Mouse (Mus musculus): ENCODE results near the gene Unc5c.

Unc5c gene

DNA sequence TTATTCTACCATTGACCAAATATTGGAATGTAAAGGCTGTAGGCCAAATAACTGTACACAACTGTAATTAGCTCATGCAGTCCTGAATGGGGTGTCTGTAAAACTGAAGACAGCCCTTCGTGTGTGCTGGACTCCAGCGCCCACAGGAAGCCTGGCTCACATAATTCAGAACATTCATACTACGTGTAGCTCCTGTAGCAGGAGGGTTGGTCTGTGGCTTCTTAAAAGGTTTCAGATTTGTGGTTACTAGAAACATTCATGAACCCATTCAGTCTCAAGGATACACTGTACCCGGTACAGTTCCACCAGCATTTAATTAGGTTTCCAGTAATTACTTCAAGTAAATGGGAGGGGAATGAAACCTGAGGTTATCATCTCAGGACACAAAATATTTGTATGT, 246.6 kb downstream of the Unc5c start:
- DNase-seq (ENCODE audit: low spot score in 2 of 2): no peak

- DNase-seq (ENCODE audit: low spot score in 2 of 2): no peak
Observed at GRCm38 (mm10) chr3:141716371-141716770, 251.4 kb downstream of the Unc5c start.

DNA sequence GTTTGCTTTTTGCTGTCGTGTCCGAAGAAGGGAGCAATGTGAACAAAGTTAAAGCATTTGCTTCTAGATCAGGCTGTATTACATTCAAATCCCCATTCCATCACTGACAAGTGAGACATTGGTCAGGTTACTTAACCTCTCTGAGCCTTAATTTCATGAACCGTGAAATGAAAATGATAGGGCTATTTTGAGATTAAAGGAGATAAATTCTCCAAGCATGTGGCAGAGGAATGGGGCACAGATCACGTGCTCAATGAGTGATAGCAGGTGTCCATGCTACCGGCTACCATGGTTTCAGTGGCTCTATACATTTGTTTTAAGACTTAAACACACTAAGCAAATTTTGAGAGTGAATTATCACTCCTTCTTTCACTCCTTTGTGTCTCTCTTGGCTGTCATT, 254.0 kb downstream of the Unc5c start:
- no peak for DNase-seq (ENCODE audit: low spot score in 2 of 2)

GRCm38 (mm10) chr3:141724499-141724898, 259.5 kb downstream of the Unc5c start:
- DNase-seq (ENCODE audit: low spot score in 2 of 2): no peak

GRCm38 (mm10) chr3:141725432-141725831, 260.4 kb downstream of the Unc5c start:
- DNase-seq (ENCODE audit: low spot score in 2 of 2): no peak

GRCm38 (mm10) chr3:141733844-141734243, 268.8 kb downstream of the Unc5c start:
- DNase-seq (ENCODE audit: low spot score in 2 of 2): no peak

DNA sequence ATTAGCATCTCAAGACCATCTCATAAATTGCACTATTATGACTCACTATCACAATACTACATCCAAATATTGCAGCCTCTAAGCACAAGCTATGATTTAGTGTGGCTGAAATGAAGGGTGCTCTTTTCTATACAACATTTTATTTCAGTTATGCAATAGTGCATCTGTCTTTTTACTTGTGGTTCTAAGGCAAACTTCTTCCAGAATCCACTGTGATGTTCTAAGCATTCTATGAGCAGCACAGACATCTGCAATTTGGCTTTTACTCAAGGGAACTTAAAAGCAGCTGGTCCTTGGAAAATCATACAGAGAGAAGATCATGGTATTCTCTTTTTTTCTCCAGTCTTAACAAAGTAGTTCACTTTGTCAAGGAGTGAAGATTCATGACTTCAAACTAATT, 270.3 kb downstream of the Unc5c start:
- DNase-seq (ENCODE audit: low spot score in 2 of 2): no peak

GRCm38 (mm10) chr3:141745322-141745721, 280.3 kb downstream of the Unc5c start:
- DNase-seq (ENCODE audit: low spot score in 2 of 2): no peak

DNA sequence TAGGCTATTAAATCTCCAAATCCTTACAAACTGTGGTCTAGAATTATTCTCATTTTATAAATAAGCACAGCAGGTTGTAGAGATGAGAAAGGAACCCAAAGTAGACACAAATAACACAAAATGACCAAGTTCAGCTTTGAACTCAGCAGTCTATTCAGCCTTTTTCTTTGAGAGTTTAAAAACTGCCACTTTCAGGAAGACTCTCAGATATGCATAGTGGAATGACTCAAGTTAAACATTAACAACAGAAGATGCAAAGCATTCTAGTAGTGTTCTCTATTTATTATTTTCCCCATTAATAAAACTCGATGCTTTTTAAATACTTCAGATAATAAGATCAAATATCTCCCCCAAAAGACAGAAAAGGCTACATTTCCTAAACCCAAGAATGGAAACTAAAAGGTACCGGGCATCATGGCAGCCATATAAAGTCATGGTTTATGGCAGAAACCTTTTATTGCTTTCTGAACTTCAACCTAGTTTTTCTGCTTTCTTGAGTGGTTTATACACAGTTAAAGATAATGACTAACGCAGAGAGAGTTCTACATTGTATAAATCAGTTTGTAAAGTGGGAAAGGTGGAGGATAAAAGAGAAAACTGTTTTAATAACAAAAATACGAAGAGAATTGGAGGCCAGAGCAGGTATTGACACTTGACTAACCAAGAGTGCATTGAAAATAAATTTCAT, 283.8 kb downstream of the Unc5c start:
- DNase-seq (ENCODE audit: low spot score in 2 of 2): no peak

DNA sequence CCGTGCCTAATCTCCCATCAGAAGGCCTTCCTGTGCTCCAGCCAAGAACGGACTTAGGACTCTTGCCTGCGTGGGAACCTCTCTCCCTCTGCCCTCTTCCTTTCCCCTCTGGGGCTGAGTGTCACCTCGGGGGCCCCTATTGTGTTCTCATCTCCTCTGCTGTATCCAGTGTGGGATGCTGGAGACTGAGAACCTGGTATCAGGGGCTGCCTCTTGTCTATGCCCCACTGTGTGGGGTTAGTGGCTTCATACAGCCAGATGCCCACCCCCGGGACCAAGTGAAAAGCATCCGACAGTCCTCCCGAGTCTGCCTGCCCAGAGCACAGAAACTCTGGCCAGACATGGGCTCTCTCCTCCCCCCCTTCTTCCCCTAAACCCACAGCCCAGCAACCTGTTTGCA, 287.2 kb downstream of the Unc5c start:
- no peak for DNase-seq (ENCODE audit: low spot score in 2 of 2)

DNA sequence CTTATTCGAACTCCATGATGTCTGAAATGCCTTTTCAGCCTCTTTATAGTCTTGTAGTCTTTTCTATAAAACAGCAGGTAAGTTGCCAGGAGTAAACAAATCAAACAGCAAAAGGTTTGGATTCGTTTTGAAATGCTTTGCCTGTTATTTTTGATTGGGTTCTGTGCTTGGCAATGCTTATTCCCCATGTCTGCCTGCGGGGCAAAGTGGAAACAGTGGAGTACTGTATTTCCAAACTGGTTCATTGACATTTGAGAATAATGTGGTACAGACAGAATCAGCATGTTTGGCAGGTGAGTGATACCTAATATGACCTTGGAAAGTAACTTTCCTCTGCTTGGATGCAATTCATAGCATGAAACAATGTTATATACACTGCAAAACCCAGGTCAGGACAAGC, 292.2 kb downstream of the Unc5c start:
- DNase-seq (ENCODE audit: low spot score in 2 of 2): no peak

DNA sequence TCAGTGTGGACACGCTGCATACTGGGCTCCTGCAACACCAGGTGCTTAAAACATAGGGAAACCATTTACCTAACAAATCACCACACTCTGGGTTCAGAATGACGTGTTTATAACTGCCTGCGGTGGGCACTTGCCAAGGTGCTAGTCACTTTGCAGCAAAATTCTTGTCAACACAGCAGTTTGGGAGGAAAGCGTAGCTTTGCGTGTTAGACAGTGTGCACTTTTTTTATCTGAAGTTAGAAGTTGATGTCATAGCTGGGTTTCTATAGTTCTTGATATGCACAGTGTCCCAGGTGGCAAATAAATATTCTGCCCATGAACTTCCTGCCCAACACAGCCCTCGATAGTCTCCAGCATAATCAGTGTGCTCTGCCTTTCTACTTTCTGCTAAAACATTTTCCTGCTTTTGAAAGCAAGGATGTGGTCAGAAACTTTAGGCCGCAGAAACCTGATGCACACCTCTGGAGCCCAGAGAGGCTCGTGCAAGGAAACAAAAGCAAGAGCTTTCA, 313.4 kb downstream of the Unc5c start:
- DNase-seq (ENCODE audit: low spot score in 2 of 2): no peak

DNA sequence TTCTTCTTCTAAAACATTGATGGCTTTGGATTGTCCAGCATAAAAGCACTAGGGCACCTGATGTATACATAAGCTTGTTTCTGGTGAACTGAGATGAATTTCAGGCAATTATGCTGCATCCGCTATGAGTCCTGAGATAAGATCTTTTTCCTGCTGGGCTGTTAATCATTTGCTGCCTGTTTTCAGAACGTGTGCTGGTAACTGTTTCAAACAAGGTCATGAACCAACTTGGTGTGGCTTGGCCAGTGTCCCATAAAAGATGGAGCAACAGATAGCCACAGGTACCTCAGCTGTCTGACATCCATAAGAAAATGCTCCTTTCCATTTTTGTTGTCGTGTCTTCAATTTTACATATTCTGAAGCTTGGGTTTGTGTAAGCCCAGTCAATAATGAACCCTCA, 314.2 kb downstream of the Unc5c start:
- no peak for DNase-seq (ENCODE audit: low spot score in 2 of 2)

DNA sequence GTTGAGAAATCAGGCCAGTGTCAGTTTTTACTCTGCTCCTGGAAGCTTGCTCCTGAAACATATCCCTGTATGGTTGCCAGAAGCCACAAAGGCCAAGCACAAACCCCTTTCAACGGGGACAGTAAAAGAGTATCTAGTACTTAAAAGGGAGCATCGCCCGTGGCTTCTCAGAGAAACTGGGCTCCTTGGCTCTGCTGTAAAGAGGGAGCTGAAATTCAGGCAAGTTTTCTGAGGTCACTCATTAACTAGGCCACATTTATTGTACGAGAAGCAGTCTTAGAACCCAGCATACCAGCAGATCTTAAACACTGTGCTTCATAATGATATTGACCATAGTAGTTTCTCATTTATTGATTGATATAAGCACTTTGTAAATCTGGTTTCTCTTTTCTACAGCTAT, 317.5 kb downstream of the Unc5c start:
- DNase-seq (ENCODE audit: low spot score in 2 of 2): no peak

DNA sequence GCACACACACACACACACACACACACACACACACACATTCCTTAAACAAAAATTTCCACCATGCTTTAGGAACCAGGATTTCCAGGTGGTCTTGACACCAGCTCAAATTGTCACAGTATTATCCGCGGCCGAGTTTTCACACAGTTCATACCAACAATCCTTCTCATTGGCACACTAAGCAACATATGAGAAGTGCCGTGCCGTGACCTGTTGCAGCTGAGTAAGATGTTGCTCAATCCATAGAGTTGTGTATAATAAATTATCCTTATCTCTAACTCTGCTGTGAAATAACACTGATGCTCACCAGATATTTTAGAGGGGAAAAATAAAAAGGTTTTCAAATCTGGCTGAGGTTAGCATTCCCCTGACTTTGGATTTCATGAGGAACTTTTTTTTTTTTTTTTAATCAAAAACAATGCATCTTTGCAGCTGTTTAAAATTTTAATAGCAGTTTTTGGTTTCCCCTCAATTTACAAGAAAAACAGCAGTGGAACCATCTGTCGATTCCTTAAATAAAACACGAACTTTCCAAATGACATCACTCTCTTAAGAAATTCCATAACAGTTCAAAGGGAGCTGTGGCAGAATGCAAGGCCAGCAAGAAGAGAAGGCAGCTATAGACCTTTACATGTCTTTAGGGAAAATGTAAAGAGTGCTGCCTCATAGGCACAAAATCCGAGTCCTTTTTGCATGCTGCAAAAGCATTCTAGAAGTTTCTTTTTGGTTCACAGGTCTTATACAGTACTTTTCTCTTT, 326.2 kb downstream of the Unc5c start:
- no peak for DNase-seq (ENCODE audit: low spot score in 2 of 2)

DNA sequence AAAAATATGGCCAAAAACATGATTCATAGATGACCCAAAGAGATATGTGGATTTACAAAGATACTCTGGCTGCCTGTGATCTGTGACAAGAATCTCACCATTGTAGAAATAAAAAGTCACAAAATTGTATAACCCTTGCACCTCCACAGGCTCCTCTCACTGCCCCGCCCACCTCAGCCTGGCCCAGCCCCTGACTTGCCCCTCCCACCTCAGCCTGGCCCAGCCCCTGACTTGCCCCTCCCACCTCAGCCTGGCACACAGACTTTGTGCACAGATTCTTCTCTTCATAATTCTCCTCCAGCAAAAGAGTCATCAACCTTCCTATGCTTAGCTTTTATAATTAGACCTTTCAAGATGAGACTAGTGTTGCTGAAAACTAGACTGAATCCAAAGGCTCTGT, 327.1 kb downstream of the Unc5c start:
- no peak for DNase-seq (ENCODE audit: low spot score in 2 of 2)

- no peak for DNase-seq (ENCODE audit: low spot score in 2 of 2)
Observed at GRCm38 (mm10) chr3:141793755-141794154, 328.7 kb downstream of the Unc5c start.

- DNase-seq (ENCODE audit: low spot score in 2 of 2): no peak
Observed at GRCm38 (mm10) chr3:141794371-141794770, 329.4 kb downstream of the Unc5c start.

- DNase-seq (ENCODE audit: low spot score in 2 of 2): no peak
Observed at GRCm38 (mm10) chr3:141797372-141797771, 332.4 kb downstream of the Unc5c start.

DNA sequence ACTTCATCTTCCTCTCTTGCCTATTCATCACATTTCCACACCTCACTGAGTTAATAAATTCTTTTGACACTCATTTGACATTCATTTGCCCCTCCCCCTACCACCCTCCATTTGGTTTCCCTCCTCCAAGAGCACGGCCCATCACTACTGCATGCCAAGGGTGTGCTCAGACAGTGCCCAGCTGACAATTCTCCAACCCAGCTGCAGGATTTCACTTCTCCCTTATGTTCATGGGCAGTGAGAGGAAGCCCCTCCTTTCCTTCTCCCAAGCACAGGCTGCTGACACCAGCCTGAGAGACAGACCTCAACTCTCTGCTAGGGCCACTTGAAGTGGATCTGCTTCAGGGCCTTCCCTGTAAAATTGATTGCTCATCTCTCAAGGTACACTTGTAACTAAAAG, 332.8 kb downstream of the Unc5c start:
- no peak for DNase-seq (ENCODE audit: low spot score in 2 of 2)

GRCm38 (mm10) chr3:141804133-141804532, 339.1 kb downstream of the Unc5c start:
- DNase-seq (ENCODE audit: low spot score in 2 of 2): no peak

DNA sequence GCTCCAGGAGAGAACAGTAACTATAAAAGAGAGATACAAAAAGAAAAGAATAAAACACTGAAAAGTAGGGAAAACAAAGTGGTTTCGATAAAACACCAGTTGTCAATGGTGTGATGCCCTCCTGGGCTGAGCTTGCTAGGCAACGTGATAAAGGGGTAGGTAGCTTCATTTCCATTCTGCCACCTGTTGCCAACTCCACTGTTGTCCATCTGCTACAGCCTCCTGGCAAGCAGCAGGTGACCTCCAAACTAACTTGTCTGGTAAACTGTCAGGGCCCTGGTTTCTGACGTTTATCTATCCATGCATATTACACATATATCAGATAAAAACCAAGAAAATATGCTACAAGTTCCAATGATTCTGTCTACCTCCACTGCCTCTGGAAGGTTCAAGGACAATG, 344.6 kb downstream of the Unc5c start:
- DNase-seq (ENCODE audit: low spot score in 2 of 2): no peak

- DNase-seq (ENCODE audit: low spot score in 2 of 2): no peak
Observed at GRCm38 (mm10) chr3:141810944-141811343, 345.9 kb downstream of the Unc5c start.
